In the genomic region with DNA sequence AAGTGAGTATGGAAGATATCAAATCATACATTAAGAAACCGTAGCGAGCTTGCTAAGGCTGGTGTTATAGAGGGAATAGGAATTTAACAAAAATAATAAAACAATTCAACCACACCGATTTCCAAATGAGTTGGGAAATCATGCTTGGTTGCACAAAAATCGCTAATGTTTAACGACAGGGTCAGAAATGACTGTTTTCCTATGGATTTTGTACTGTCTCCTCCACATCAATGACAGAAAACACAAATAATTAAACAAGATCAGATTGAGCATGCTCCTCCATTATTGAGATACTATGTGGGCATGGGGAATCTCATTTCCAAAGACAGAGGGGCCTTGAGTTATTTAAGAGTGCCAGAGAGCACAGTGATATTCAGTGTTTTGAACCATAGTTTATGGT, we compare ENCODE assay signal across 18 mouse cellular contexts. TPM values are rescaled to one million over a fixed set of nuclear protein-coding genes. Genes with fewer than 3 reads are reported as not detected.
"Had no signal": no experiment of that assay in that cellular context is flagged by ENCODE, and none has a peak within 500 bp of the region (broad histone marks: within the 10 kb centered on the region; RNA-seq: fewer than 3 reads in every experiment).

No protein-coding gene starts in this region.

- H3K36me3 ChIP-seq: limb, embryonic 12.5 days; limb, embryonic 15.5 days had no signal

- H3K27me3 ChIP-seq: limb, embryonic 12.5 days; limb, embryonic 15.5 days had no signal

- DNase-seq: kidney, adult 8-10 months; kidney, postnatal 14 days; kidney, postnatal 4 days; left cerebral cortex, postnatal 4 days; lung, adult 18-20 months; midbrain, embryonic 14.5 days; thymus, adult 18-20 months; thymus, postnatal 36 days had no signal

- H3K9me3 ChIP-seq: limb, embryonic 15.5 days had no signal

- ATAC-seq: inflammation-experienced regulatory T-cells, adult 6 months had no signal

- H3K4me2 ChIP-seq: limb, embryonic 12.5 days; limb, embryonic 15.5 days; midbrain, embryonic 11.5 days had no signal

- H3K27ac ChIP-seq: limb, embryonic 12.5 days; limb, embryonic 15.5 days had no signal

- H3K4me3 ChIP-seq: limb, embryonic 12.5 days; limb, embryonic 15.5 days had no signal

- H3K9ac ChIP-seq: limb, embryonic 12.5 days; limb, embryonic 15.5 days had no signal

RNA-seq across cellular contexts. Expression of a gene that starts 2.1 kb away (rescaled TPM):
- total RNA-seq: megakaryocyte progenitor cell, adult 5-6 weeks; megakaryocyte-erythroid progenitor cell, adult 5-6 weeks had no signal

RNA-seq across cellular contexts. Expression of a gene that starts 34.2 kb away (rescaled TPM):
- total RNA-seq: megakaryocyte progenitor cell, adult 5-6 weeks; megakaryocyte-erythroid progenitor cell, adult 5-6 weeks had no signal
- polyA plus RNA-seq: inflammation-experienced regulatory T-cells, adult 6 months; midbrain, embryonic 11.5 days; midbrain, embryonic 14.5 days; neural tube, embryonic 11.5 days; neural tube, embryonic 14.5 days had no signal

RNA-seq across cellular contexts. Expression of a gene that starts 50.5 kb away (rescaled TPM):
- total RNA-seq: layer of hippocampus, adult 18-20 months; left cerebral cortex, postnatal 4 days; megakaryocyte progenitor cell, adult 5-6 weeks; megakaryocyte-erythroid progenitor cell, adult 5-6 weeks had no signal
- polyA plus RNA-seq: inflammation-experienced regulatory T-cells, adult 6 months; spleen, adult 2 months had no signal
